Comparison of ENCODE assay signal across 8 mouse cellular contexts in genomic region chr3:88620992-88621536, GRCm38 (mm10). TPM values are rescaled to one million over a fixed set of nuclear protein-coding genes. Genes with fewer than 3 reads are reported as not detected.
DNase-seq lines count a peak whose midpoint lies in the region; ATAC-seq and TF ChIP-seq lines count a peak whose summit lies in the region.

No protein-coding gene starts in this region.

- ATAC-seq in embryonic facial prominence, embryonic 14.5 days (ENCODE audit: low read depth), result peak; percentile 68
- peak; percentile 60 for ATAC-seq in heart, embryonic 13.5 days (ENCODE audit: extremely low read depth, insufficient number of reproducible peaks, low FRiP score, low TSS enrichment)
- ATAC-seq in kidney, embryonic 16.5 days (ENCODE audit: low FRiP score, low TSS enrichment), result peak; percentile 76

- TF ChIP-seq POLR2A in small intestine, adult 2 months (IDR thresholded peaks at IDR 0.05; ENCODE audit: low read depth, low read length), result peak; percentile 33; the same call in 1 of the 2 replicates

- TF ChIP-seq CTCF in small intestine, adult 2 months (IDR thresholded peaks at IDR 0.05; ENCODE audit: extremely low read depth, insufficient read length, insufficient replicate concordance, low read depth, low read length), result no peak

- H3K4me1 ChIP-seq in ES-E14 (ENCODE audit: control insufficient read depth in 2 of 2, insufficient read depth in 2 of 2, low read length in 2 of 2, poor library complexity in 1 of 2), result peaks cover 11 to 26% of the 10 kb centered on the region in 2 experiments
- peaks cover 29% of the 10 kb centered on the region for H3K4me1 ChIP-seq in embryonic facial prominence, embryonic 14.5 days (ENCODE audit: control insufficient read depth, insufficient read depth, low read length)
- peaks cover 81% of the 10 kb centered on the region for H3K4me1 ChIP-seq in heart, embryonic 13.5 days
- H3K4me1 ChIP-seq in kidney, embryonic 16.5 days (ENCODE audit: insufficient read depth, low read length), result peaks cover 50% of the 10 kb centered on the region
- peaks cover 4% of the 10 kb centered on the region for H3K4me1 ChIP-seq in small intestine, adult 2 months (ENCODE audit: control insufficient read depth, insufficient read depth, insufficient read length, low read length)

- H3K4me3 ChIP-seq in ES-E14 (ENCODE audit: insufficient read depth in 1 of 2, low read depth in 1 of 2, low read length in 2 of 2, poor library complexity in 1 of 2, severe bottlenecking in 1 of 2), result peak overlapping the region; percentile 79 to 90
- peak overlapping the region; percentile 59 for H3K4me3 ChIP-seq in embryonic facial prominence, embryonic 14.5 days (ENCODE audit: low read depth, low read length)
- peak overlapping the region; percentile 93 for H3K4me3 ChIP-seq in heart, embryonic 13.5 days
- H3K4me3 ChIP-seq in kidney, embryonic 16.5 days (ENCODE audit: low read length), result peak overlapping the region; percentile 84
- peak overlapping the region; percentile 69 for H3K4me3 ChIP-seq in small intestine, adult 2 months (ENCODE audit: low read depth, low read length)

- no peaks in the 10 kb centered on the region for H3K27me3 ChIP-seq in embryonic facial prominence, embryonic 14.5 days (replicated peaks; ENCODE audit: control insufficient read depth, insufficient read depth, low read length)
- no peaks in the 10 kb centered on the region for H3K27me3 ChIP-seq in heart, embryonic 13.5 days (replicated peaks)
- no peaks in the 10 kb centered on the region for H3K27me3 ChIP-seq in kidney, embryonic 16.5 days (ENCODE audit: insufficient read depth, low read length)
- no peaks in the 10 kb centered on the region for H3K27me3 ChIP-seq in small intestine, adult 2 months (ENCODE audit: control insufficient read depth, insufficient read depth, low read length)

- WGBS in embryonic facial prominence, embryonic 14.5 days, result 2% methylated on average over 18 of the region's 64 CpGs
- under 1% methylated on average over 64 of the region's 64 CpGs for WGBS in heart, embryonic 13.5 days
- under 1% methylated on average over 63 of the region's 64 CpGs for WGBS in kidney, embryonic 16.5 days
- WGBS in small intestine, adult 2 months, result under 1% methylated on average over 64 of the region's 64 CpGs

- H3K36me3 ChIP-seq in ES-E14 (ENCODE audit: control insufficient read depth, insufficient read depth, low read length, poor library complexity, severe bottlenecking), result peaks cover 14% of the 10 kb centered on the region; the same call in 1 of the 2 replicates
- H3K36me3 ChIP-seq in embryonic facial prominence, embryonic 14.5 days (ENCODE audit: control insufficient read depth, insufficient read depth, low read length), result peaks cover 3% of the 10 kb centered on the region; the same call in 1 of the 2 replicates
- H3K36me3 ChIP-seq in heart, embryonic 13.5 days, result peaks cover 12% of the 10 kb centered on the region
- H3K36me3 ChIP-seq in kidney, embryonic 16.5 days (ENCODE audit: insufficient read depth, low read length), result no peaks in the 10 kb centered on the region
- peaks cover 12% of the 10 kb centered on the region for H3K36me3 ChIP-seq in small intestine, adult 2 months (ENCODE audit: control insufficient read depth, insufficient read depth, low read length)

- peak overlapping the region; percentile 80 for H3K9ac ChIP-seq in ES-E14 (ENCODE audit: insufficient read depth, low read depth, low read length, poor library complexity, severe bottlenecking)
- H3K9ac ChIP-seq in embryonic facial prominence, embryonic 14.5 days (ENCODE audit: low read depth, low read length), result peak overlapping the region; percentile 87
- peak overlapping the region; percentile 98 for H3K9ac ChIP-seq in heart, embryonic 13.5 days
- H3K9ac ChIP-seq in kidney, embryonic 16.5 days (replicated peaks; ENCODE audit: low read length), result peak overlapping the region; percentile 97

- no peaks in the 10 kb centered on the region for H3K9me3 ChIP-seq in ES-E14 (ENCODE audit: control insufficient read depth, insufficient read depth, low read depth, low read length)
- no peaks in the 10 kb centered on the region for H3K9me3 ChIP-seq in embryonic facial prominence, embryonic 14.5 days (ENCODE audit: control insufficient read depth, low read length)
- no peaks in the 10 kb centered on the region for H3K9me3 ChIP-seq in heart, embryonic 13.5 days
- H3K9me3 ChIP-seq in kidney, embryonic 16.5 days (ENCODE audit: low read length), result no peaks in the 10 kb centered on the region

- in situ Hi-C loops in ES-E14 (cut with MboI; ENCODE audit: low sequenced_read_pairs in 2 of 2, unreplicated experiment in 2 of 2), result no loop called here

- peak overlapping the region; percentile 82 for H3K4me2 ChIP-seq in embryonic facial prominence, embryonic 14.5 days (ENCODE audit: low read depth, low read length)
- peak overlapping the region; percentile 73 for H3K4me2 ChIP-seq in heart, embryonic 13.5 days
- H3K4me2 ChIP-seq in kidney, embryonic 16.5 days (replicated peaks; ENCODE audit: low read depth, low read length), result peak overlapping the region; percentile 88

- no peak for DNase-seq in ES-E14 (ENCODE audit: low read depth, low spot score)
- peak; percentile 86 for DNase-seq in adrenal gland, postnatal 14 days
- peak; percentile 88 for DNase-seq in embryonic facial prominence, embryonic 14.5 days (ENCODE audit: low spot score)
- peak; percentile 90 for DNase-seq in lung, postnatal 36 days
- no peak for DNase-seq in c-Kit-positive CD71-positive TER-119-positive erythroid progenitor cells, embryonic 14.5 days (ENCODE audit: low spot score)

- H3K27ac ChIP-seq in ES-E14 (ENCODE audit: insufficient read depth, low read depth, low read length, poor library complexity, severe bottlenecking), result peak overlapping the region; percentile 73
- peak overlapping the region; percentile 93 for H3K27ac ChIP-seq in embryonic facial prominence, embryonic 14.5 days (replicated peaks; ENCODE audit: low read depth, low read length)
- H3K27ac ChIP-seq in heart, embryonic 13.5 days (replicated peaks), result peak overlapping the region; percentile 99
- peak overlapping the region; percentile 99 for H3K27ac ChIP-seq in kidney, embryonic 16.5 days (ENCODE audit: low read length)
- peak overlapping the region; percentile 88 for H3K27ac ChIP-seq in small intestine, adult 2 months (ENCODE audit: insufficient read depth, low read depth, low read length)

TF ChIP-seq in ES-E14, 5 proteins besides CTCF, POLR2A, EP300 and RAD21:
- TF ChIP-seq CHD2 (IDR thresholded peaks at IDR 0.05; ENCODE audit: low read depth, low read length) (no peak; the same call in 1 of the 2 replicates), MAFK (IDR thresholded peaks at IDR 0.05; ENCODE audit: insufficient read depth, low read depth, low read length) (no peak), ZC3H11A (IDR thresholded peaks at IDR 0.05; ENCODE audit: borderline replicate concordance, low read depth, low read length) (no peak)

RNA-seq across cellular contexts. Expression of gene Arhgef2, which starts 15.3 kb away (rescaled TPM):
- total RNA-seq in ES-E14 (2012; rRNA removed), result 50.8 and 80.0 TPM in 2 replicates
- 36.9 and 67.6 TPM in 2 replicates for total RNA-seq in adrenal gland, postnatal 14 days (2021)
- 88.0 and 88.7 TPM in 2 replicates for polyA plus RNA-seq in embryonic facial prominence, embryonic 14.5 days (2014; fragmentation: Nextera tagmentation; extraction: Ambion mirVana)
- 73.1 and 73.4 TPM in 2 replicates for polyA plus RNA-seq in heart, embryonic 13.5 days (2015; fragmentation: Nextera tagmentation; extraction: Ambion mirVana)
- polyA plus RNA-seq in kidney, embryonic 16.5 days (2015; fragmentation: Nextera tagmentation; extraction: Ambion mirVana), result 103 and 119 TPM in 2 replicates
- 49.5 and 110 TPM in 2 replicates for polyA plus RNA-seq in small intestine, adult 2 months (2012; rRNA removed)

RNA-seq across cellular contexts. Expression of gene Rxfp4, which starts 31.9 kb away (rescaled TPM):
- total RNA-seq in ES-E14 (2012; rRNA removed), result not detected in 2 replicates
- not detected in 2 replicates for total RNA-seq in adrenal gland, postnatal 14 days (2021)
- 0.18 TPM in 1 of 2 replicates, not detected in the other for polyA plus RNA-seq in embryonic facial prominence, embryonic 14.5 days (2014; fragmentation: Nextera tagmentation; extraction: Ambion mirVana)
- not detected in 2 replicates for polyA plus RNA-seq in heart, embryonic 13.5 days (2015; fragmentation: Nextera tagmentation; extraction: Ambion mirVana)
- polyA plus RNA-seq in kidney, embryonic 16.5 days (2015; fragmentation: Nextera tagmentation; extraction: Ambion mirVana), result not detected in 2 replicates
- polyA plus RNA-seq in small intestine, adult 2 months (2012; rRNA removed), result not detected in 2 replicates

RNA-seq across cellular contexts. Expression of gene Ssr2, which starts 45.4 kb away (rescaled TPM):
- total RNA-seq in ES-E14 (2012; rRNA removed), result 827 and 1,221 TPM in 2 replicates
- total RNA-seq in adrenal gland, postnatal 14 days (2021), result 222 and 252 TPM in 2 replicates
- polyA plus RNA-seq in embryonic facial prominence, embryonic 14.5 days (2014; fragmentation: Nextera tagmentation; extraction: Ambion mirVana), result 289 and 337 TPM in 2 replicates
- 173 and 202 TPM in 2 replicates for polyA plus RNA-seq in heart, embryonic 13.5 days (2015; fragmentation: Nextera tagmentation; extraction: Ambion mirVana)
- 269 and 323 TPM in 2 replicates for polyA plus RNA-seq in kidney, embryonic 16.5 days (2015; fragmentation: Nextera tagmentation; extraction: Ambion mirVana)
- 130 and 182 TPM in 2 replicates for polyA plus RNA-seq in small intestine, adult 2 months (2012; rRNA removed)

Comparison
In these comparisons a context has a peak if more than half of its experiments do, and no peak if none do; other contexts are left out.
1. DNase-seq: peak in adrenal gland, postnatal 14 days (single experiment), embryonic facial prominence, embryonic 14.5 days (single experiment) and lung, postnatal 36 days (single experiment); none in ES-E14 (single experiment) and c-Kit-positive CD71-positive TER-119-positive erythroid progenitor cells, embryonic 14.5 days (single experiment).
2. Peak in every context shown above with its lines, with median percentiles within 50 percentile points of each other: H3K27ac ChIP-seq, H3K4me3 ChIP-seq, H3K9ac ChIP-seq, ATAC-seq and H3K4me2 ChIP-seq.